Mouse (Mus musculus) B cell, adult (primary cell): ENCODE data around the gene Olfr1328. TPM values are rescaled to one million over a fixed set of nuclear protein-coding genes. Genes with fewer than 3 reads are reported as not detected.

Source experiments
- total RNA-seq: library from RNA; stranded (reverse); gene quantifications from 4 replicates; pipeline ENCODE4 v1.2.4, GENCODE M21; 2023; ENCODE audit not compliant: inconsistent age

Olfr1328 gene
- not detected in 4 replicates for total RNA-seq

DNA sequence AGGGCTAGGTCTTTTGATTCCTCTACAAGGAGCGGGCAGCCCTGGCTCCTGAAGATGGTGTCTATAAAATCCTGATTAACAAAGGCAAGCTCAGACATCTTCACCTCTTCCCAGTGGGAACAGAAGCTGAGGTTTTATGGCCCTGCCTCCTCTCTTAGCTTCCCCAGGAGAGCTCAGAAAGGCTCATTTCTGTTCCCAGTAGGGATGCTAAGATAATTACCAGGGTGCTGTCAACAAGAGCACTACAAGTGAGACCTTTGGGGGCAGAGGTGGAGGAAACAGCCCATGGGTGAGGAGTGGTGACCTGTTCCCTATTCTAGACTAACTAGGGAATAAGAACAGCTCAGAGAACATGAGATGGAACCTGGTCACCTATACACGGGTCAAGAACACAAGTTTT is at the start of gene Olfr1328:
Gene Olfr1328, minus strand, starts transcription at position 101 of the 400 bp plus-strand sequence.

DNA sequence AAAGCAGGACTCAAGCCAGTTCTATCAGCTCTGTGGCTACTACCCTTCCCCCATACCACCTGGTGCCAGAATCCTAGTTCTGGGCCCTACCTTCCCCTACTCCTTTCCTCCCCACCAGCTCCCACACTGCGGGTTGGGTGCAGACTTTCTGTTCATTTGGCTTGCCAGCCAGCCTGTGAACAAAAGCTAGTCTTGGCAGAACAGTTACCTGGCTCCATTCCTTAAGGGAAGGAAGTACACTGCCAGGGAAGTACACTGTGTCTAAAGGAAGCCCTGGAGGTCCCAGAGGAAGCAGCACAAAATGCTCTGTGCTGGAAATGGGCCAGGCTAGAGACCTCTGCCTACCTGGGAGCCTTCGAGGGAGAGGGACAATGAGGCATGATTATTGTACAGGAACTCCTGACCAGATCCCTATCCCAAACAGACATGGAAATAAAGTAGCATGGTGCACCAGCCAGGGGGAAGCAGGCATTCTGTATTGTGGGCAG is 22.8 kb upstream of the Olfr1328 start, which contains the start of gene Lao1:
Gene Lao1, plus strand, starts transcription at position 438 of the 488 bp plus-strand sequence.

DNA sequence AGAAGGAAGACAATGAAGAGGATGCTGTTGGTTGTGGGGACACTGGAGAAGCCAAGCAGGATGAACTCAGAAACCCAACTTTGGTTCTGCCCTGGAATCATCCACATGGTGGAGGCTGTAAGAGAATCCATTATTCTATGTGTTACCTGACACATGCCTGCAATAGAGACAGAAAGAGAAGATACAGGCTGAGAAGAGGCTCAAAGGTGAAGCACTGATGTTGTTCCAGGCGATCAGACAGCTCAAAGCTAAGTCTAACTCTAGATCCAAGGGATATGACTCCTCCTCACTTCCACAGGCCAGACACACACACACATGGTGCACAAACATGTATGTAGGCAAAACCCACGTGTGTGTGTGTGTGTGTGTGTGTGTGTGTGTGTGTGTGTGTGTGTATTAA is 21.0 kb downstream of the Olfr1328 start, which contains the start of gene Olfr1329:
Gene Olfr1329, minus strand, starts transcription at position 101 of the 400 bp plus-strand sequence.

DNA sequence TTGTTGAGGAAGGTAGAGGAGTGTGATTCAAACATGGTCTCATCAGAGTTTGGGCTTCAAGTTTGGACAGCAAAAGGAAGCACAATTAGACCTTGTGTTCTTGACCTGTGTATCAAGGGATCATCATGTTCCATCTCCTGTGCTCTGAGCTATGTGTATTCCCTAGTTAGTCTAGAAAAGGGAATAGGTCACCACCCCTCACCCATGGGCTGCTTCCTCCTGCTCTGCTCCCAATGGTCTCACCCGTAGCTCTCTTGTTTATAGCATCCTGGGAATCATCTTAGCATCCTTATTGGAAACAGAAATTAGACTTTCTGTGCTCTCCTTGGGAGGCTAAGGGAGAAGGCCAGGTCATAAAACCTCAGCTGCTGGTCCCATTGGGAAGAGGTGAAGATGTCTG is 50.1 kb downstream of the Olfr1328 start, which contains the start of gene Olfr1330:
Gene Olfr1330, plus strand, starts transcription at position 301 of the 400 bp plus-strand sequence.

Other genes starting within 250 kb of the Olfr1328 start
- not detected in 4 replicates for gene Olfr1342, start 245.9 kb downstream of the Olfr1328 start, total RNA-seq
- not detected in 4 replicates for gene Olfr1341, start 235.1 kb downstream of the Olfr1328 start, total RNA-seq
- gene Olfr1340, start 218.5 kb downstream of the Olfr1328 start, total RNA-seq = not detected in 4 replicates
- gene Olfr1339, start 206.4 kb downstream of the Olfr1328 start, total RNA-seq = not detected in 4 replicates
- not detected in 4 replicates for gene Olfr1338, start 179.9 kb downstream of the Olfr1328 start, total RNA-seq
- not detected in 4 replicates for gene Olfr1337, start 156.0 kb downstream of the Olfr1328 start, total RNA-seq
- not detected in 4 replicates for gene Olfr1335, start 128.7 kb downstream of the Olfr1328 start, total RNA-seq
- not detected in 4 replicates for gene Olfr1333, start 102.3 kb downstream of the Olfr1328 start, total RNA-seq
- not detected in 4 replicates for gene Olfr1331, start 74.0 kb downstream of the Olfr1328 start, total RNA-seq
- gene Olfr1330, start 50.0 kb downstream of the Olfr1328 start, total RNA-seq = not detected in 4 replicates
- not detected in 4 replicates for gene Olfr1329, start 21.1 kb downstream of the Olfr1328 start, total RNA-seq
- gene Lao1, start 23.0 kb upstream of the Olfr1328 start, total RNA-seq = not detected in 4 replicates
- 45.6 to 51.8 TPM (median 51.3 TPM) in 4 replicates for gene Slc2a1, start 170.1 kb upstream of the Olfr1328 start, total RNA-seq
- gene Zfp691, start 235.6 kb upstream of the Olfr1328 start, total RNA-seq = 8.3 to 13.8 TPM (median 10.6 TPM) in 4 replicates